Mouse (Mus musculus): Measurements from ENCODE around the gene Zfp428.
A peak's percentile ranks its signal among the peaks of the same experiment; 100 is the strongest.

- TF ChIP-seq CTCF (IDR thresholded peaks at IDR 0.05; ENCODE audit: low read depth), result 0 out of 2 replicates have a peak, but pooled peaks have one; percentile 30
- TF ChIP-seq EP300 (IDR thresholded peaks at IDR 0.05; ENCODE audit: low read depth), result no peak
Observed at GRCm38 (mm10) chr7:24474811-24475506, 31.8 kb upstream of the Zfp428 start.
